Mouse (Mus musculus) embryo, embryonic 10.5 days (tissue): Measurements from ENCODE around the gene Pla2g1b.
A peak's percentile ranks its signal among the peaks of the same experiment; 100 is the strongest.
"Not testable (repeated sequence)": the region's sequence is repeated elsewhere in the genome, so short reads cannot be mapped to it uniquely, and the experiment has no call there.

Experiments used
- DNase-seq: peaks from one replicate; pipeline ENCODE4 v3.0.0-alpha.2; 2015; ENCODE audit warnings: low spot score

Pla2g1b gene

GRCm38 (mm10) chr5:115507267-115507980 is 41.4 kb downstream of the Pla2g1b start:
- DNase-seq: no peak

- DNase-seq: no peak
Measured at GRCm38 (mm10) chr5:115507981-115508858, 42.2 kb downstream of the Pla2g1b start.

DNA sequence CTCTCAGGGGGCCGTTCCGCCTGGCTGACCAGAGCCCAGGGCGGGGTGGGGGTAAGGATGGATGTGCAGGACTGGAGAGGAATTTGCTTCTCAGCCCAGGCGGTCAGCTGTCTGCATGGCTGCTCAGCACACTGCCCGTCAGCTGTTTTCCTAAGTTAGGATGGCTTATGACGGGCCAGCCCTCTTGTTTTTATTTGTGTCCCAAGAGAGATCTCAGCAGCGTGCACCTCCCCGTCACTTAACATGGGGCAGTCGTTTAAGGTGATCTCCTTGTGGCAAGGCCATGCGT is 42.7 kb downstream of the Pla2g1b start:
- no peak for DNase-seq

DNA sequence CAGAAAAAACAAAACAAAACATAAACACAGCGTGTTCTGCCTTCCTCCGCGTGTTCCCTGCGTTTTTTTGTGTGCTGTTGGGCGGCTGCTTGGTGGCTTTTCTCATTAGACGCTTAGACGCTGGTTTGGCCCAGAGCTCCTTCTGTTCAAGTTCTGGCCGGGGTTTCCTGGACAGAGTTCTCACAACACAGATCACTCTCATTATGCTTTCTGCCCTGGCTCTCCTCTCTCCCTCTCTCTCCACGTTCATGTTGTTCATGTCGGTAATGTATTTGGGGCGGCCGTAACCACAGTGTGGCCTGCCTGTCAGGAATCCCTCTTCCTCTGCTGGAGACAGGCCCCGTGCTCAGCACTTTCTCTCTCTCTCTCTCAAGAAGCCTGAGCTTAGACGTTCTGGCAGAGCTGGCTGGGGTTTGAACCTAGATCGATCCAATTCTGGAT is 43.3 kb downstream of the Pla2g1b start:
- no peak for DNase-seq

GRCm38 (mm10) chr5:115509790-115510689 is 44.0 kb downstream of the Pla2g1b start:
- no peak for DNase-seq

GRCm38 (mm10) chr5:115512375-115512774 is 46.3 kb downstream of the Pla2g1b start:
- DNase-seq: no peak

GRCm38 (mm10) chr5:115513246-115513645 is 47.2 kb downstream of the Pla2g1b start:
- no peak for DNase-seq

GRCm38 (mm10) chr5:115513721-115514120 is 47.7 kb downstream of the Pla2g1b start:
- DNase-seq: no peak

DNA sequence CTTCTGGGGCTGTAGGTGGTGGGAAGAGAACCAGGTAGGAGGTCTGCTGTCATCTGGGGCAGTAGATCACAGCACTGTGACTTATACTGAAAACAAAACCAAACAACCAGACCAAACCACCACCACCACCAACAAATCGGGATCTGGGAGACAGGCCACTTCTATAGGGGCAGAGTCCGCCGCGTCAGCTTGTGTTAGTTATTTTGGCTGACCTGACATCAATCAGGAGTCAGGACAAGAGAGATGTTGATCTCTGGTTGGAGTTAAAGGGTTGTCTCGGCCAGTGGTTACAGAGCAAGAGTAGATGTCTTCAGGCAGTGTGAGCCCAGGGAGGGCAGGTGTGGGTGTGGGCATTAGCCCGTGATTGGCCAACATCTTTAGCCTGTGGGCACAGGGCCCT is 48.3 kb downstream of the Pla2g1b start:
- no peak for DNase-seq

GRCm38 (mm10) chr5:115514896-115515587 is 49.0 kb downstream of the Pla2g1b start:
- no peak for DNase-seq

DNA sequence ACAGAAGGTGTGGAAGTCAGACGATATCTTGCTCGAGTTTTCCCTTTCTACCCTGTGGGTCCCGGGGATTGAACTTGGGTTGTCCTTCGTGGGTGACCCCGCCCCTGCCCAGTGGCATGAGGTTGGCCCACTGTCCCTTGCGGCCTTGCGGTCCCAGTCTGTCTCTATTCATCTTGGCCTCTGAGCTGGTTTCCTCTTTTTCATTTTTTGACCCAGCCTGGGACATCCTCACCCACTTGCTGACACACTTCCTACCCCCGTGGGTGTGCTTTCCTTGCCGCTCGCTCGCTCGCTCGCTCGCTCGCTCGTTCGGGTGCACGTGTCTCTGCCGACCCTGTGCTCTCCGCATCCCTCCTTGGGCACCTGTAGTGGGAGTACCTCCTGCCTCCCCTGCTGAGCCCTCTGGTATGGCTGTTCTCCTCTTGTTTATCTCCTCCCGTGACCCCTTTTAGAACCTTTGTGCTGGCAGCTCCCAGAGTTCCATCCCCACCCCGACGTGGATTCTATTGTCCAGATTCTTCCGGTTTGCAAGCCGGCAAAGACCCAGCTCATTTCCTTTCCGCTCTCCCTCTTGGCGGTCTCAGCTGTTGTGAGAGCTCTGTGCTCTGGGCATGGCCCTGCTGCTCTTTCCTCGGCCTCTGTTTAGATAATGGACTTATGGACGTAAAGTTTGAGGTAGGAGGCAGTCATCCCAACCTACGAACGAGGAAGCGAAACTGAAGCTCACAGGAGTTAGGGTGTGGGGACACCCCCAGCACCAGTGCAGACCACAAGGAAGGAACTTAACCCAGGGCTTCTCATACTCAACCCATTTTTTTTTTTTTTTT is 50.2 kb downstream of the Pla2g1b start:
- no peak for DNase-seq

- no peak for DNase-seq
Measured at GRCm38 (mm10) chr5:115516908-115517307, 50.8 kb downstream of the Pla2g1b start.

DNA sequence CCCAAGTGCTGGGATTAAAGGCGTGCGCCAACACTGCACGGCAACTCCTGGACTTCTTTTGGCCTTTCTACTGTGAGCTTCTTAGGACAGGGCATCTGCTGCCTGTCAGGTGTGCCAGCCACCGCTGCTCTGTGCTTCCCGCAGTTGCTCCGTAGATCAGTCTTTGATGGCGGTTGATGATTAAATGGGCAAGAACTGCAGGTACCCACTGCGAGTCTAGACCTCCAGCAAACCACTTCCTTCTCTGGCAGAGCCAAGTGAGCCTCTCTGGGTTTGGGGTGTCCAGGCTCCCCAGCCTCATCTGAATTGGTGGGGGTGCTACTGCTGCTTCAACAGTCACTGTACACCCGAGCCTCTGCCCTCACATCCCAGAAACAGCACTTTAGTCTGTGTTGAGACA is 51.4 kb downstream of the Pla2g1b start:
- no peak for DNase-seq

DNA sequence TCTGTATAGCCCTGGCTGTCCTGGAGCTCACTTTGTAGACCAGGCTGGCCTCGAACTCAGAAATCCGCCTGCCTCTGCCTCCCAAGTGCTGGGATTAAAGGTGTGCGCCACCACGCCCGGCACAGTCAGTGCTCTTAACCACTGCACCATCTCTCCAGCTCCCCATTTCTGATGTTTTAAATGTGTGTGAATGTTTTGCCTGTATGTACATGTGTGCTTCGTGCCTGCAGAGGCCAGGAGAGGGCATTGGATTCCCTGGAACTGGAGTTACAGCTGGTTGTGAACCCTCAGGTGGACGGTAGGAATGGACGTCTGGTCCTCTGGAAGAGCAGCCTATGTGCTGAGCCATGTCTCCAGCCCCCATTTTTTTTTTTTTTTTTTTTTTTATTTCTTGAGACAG is 52.2 kb downstream of the Pla2g1b start:
- not testable (repeated sequence) for DNase-seq

DNA sequence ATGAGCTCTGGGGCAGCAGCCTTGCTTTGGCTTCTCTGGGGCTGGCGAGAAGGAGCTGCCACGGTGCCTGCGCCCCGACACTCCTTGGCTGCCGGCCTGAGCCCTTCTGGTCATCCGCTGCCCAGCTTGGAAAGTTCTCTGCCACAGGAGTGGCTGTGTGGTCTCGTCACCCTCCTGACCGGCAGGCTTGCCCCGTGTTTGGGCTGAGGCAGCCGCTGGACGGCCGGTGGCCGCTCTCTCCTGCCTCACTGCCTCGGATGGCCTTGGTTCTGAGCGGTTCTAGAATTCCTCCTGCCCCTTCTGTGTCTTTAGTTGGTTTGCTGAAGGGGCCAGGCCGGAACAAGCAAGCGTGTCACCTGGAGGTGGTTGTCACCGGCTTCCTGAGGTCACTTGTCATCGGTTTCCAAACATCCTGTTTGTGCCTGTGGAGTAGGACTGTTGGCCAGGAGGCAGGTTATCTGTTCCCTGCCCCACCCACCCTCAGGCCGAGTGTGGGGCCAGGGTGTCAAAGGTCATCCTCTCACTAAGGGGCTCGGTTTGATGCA is 54.3 kb downstream of the Pla2g1b start:
- no peak for DNase-seq

DNA sequence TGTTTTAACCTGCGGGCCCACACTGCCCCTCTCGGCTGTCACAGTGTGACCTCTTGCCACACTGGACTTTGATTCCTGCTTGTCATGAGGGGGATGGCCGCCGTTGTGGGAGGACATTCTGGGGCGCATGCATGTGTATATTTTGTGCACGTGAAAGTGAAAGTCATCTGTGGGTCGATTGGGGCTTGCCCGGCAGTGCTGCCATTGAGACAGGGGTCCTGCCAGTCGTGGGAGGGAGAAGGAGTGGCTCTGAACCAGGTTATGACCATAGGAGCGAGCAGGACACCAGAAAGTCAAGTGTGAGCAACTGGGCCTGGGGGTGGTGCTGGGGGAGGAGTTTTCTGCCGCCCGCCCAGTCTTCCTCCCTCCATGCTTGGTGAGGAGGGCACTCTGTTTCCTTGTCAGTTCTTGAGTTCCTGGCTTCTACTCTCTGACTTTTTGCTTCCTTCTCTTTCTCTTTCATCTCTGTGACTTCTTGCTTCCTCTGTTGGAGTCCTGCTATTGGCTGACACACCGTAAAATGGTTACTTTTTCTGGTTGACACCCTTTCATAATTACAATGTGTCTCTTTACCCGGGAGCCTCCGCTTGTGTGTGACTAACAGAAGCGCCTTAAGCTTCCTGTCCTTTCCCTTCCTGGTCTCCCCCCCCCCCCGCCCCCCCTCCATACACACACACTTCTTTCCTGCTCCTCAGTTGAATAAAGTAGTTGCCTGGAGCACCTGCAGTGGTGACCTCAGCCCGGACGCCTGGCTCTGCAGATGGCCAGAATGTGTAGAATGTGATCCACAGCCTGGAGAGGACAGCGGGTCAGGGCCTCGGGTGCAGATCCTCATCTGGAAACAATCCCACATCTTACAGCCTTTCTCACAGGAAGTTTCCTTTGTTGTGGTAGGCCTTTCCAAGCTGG is 55.7 kb downstream of the Pla2g1b start:
- DNase-seq: peak; percentile 75

GRCm38 (mm10) chr5:115522531-115522930 is 56.5 kb downstream of the Pla2g1b start:
- DNase-seq: no peak

GRCm38 (mm10) chr5:115522981-115523499 is 57.0 kb downstream of the Pla2g1b start:
- no peak for DNase-seq

DNA sequence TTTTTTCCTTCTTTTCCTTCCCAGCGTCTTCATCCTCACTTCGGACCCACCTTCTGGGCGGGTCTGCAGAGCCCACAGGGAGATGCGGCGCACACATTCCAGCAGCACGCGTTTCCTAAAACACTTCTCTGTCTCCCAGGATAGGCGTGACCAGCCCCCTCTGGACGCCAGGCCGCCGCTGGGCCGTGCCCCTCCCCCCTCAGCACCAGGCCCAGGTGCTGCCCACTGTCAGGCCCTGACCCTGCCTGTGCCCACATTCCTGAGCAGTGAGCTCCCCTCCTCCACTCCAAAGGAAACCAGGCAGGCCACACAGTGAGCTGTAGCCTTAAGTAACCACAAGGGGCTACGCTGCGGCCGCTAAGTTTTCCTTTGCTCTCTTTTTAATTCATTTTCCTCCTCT is 57.9 kb downstream of the Pla2g1b start:
- DNase-seq: peak; percentile 78
